Mouse (Mus musculus) hematopoietic multipotent progenitor cell, adult 10-12 weeks (in vitro differentiated cells): ENCODE measurements around the gene Nup62. TPM values are rescaled to one million over a fixed set of nuclear protein-coding genes. Genes with fewer than 3 reads are reported as not detected.

Experiments
- polyA plus RNA-seq: library from polyadenylated mRNA; stranded (reverse); fragments of >175 nt; gene quantifications from 2 replicates; pipeline ENCODE4 v1.2.3, GENCODE M21; 2012; ENCODE audit warnings: low replicate concordance

Gene Nup62
- polyA plus RNA-seq = 31.2 and 81.5 TPM in 2 replicates

DNA sequence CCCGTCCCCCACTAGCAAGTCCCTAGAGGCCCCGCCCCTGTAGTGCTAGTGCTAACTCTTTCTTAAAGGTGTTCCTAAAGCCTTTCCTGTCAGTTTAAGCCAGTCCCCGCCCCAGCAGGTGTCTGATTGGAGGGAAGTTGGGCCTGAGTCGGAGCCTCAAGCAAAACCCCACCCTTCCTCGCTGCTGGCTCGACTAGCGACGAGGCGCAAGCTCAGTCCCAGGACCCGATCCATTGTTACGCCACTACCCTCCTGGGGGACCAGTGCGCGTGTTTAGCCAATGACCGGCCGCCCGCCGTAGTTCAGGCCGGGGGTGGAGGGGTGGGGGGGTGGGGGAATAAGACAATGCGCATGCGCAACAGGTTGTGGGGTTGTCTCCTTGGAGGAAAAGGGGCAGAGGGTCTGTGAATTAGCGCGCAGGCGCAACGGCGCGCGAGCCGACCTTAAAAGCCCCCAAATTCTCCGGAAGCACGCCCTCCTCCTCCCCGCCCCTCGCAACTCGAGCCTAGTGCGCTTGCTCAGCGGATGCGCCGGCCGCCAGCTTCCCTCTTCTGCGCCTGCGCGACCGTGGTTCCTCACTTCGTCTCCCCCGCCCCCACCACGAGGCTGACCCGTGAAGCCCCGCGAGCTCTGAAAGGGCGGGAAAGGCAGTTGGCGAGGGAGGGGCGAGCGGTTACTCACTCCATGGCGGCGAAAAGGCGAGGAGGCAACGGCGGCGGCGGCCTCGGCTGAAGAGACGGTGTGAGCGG lies at the start of gene Nup62, which contains the start of gene Il4i1:
TSS of gene Nup62 (plus strand) at position 368 of the 749 bp plus-strand sequence.
TSS of gene Il4i1 (plus strand) at position 667 of the 749 bp plus-strand sequence.

DNA sequence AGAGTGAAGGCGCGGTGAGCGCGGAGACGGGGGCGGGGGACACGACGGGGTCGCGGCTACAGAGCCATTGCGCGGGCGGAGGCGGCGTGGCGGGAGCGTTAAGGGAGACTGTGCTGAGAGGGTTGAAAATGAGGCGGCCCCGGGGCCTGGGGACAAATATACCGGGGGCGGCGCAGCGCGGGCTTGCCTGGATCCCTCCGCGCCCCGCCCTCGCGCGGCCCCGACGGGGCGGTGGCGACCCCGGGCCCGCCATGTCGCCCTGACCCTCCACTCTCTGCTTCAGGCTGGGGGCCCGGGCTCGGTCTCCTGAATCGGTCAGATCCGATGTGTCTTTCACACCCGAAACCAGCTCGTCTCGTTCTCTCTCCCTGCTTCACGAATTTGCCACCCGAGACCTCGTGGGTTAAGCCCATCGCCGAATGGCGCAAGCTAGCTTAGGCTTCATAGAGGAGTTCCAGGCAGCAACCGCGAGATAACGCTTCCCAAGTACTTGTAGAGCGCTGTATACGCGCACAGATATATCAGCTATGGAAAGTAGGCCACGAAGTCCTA lies 658 bp downstream of the Nup62 start, which contains the start of gene Atf5:
TSS of gene Atf5 (minus strand) at position 189 of the 552 bp plus-strand sequence.

DNA sequence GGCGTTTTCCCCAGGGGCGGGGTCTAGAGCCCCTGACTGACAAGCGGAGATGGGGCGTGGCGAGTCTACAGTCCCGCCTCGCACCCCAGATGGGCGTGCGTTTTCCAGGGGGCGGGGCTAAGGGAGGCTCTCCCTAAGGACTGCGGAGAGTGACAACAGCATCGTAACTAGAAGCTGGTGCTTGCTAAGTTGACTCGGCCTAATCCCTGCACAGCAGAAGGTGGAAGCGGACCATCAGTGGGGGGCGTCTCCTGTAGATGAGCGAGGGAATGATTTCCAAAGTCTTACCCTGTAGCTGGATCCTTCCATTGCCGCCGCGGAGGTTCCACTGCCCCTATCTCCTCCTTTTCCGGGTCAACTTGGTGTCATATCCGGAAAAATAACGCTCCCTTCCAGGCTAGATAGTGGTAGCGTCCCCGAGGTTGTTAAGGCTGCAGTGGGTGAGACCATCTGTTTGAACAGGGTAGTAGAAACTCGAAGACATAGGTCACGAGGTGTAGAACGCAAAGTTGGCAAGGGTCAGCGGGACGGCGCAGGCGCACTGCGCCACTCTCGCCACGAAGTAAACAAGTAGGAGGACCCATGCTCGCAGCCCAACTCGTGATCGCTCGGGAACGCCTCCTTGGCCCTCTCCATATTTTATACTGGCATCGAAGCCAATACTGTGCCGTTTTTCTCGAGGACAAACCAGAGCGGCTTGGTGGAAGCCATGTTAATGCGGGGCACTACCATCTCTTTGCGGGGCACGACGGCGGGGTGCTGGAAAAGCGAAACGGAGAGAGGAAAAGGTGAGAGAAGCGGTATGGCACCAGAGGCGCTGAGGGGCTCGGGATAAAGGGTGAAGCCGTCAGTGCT lies 32.9 kb downstream of the Nup62 start, which contains the start of the genes Akt1s1 and Tbc1d17:
TSS of gene Akt1s1 (plus strand) at position 431 of the 855 bp plus-strand sequence.
TSS of gene Tbc1d17 (minus strand) at position 519 of the 855 bp plus-strand sequence.

DNA sequence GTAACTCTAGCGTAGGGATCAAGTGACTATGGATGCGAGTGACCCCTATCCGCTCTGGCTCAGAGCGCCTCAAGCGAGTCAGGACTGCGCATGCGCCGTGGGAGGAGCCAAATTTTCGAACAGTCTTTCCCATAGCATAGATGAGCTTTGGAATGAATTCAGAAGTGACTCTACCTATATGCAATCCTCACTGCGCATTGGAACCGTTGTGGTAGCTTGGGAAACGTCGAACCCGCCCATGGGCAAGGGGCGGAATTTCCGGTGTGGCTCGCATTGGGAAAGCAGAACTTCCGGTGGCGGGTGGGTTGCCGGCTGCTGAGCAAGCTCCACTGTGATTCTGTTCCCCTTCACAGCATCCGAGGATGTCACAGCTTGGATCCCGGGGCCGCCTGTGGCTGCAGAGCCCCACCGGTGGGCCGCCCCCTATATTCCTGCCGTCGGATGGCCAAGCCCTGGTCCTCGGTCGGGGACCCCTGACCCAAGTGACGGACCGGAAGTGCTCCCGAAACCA lies 41.2 kb downstream of the Nup62 start, which contains the start of gene Pnkp:
TSS of gene Pnkp (plus strand) at position 98 of the 511 bp plus-strand sequence.

DNA sequence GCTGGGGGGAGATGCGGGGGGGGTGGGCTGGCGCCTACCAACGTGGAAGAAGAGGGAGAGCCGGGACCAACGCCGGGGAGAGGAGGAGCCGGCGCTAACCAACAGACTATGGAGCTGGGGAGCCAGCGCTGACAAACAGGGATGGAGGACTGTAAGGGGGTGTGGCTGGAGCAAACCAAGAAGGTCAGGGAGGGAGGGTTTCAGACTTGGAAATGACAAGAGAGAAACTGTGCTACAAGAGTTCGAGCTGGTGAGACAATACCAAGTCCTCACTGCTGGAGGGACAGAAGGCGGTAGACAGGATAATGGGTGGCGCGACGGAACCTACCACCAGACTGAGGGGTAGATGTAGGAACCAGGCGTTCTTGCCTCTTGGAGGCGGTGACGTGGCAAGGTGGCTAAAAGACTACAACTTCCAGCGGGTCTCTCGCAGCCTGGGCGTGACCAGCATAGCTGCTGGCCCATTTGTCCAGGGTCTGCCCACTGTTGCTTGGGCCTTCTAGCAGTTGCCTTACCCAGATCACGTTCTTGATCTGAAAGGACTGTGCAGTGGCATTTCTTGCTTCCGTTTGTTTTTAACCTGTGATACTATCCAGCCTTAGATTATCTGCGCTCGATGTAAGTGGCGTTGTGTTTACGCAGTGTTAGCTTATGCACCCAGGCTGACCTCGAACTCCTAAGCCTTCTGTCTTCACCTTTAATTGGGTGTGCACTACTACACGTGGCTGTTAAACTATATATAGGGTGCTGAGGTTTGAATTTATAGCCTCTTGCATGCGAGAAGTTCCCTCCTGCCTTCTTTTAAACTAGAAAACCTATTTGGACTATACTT lies 54.0 kb downstream of the Nup62 start, which contains the start of gene Ptov1:
TSS of gene Ptov1 (minus strand) at position 92 of the 832 bp plus-strand sequence.

Other genes with a start within 250 kb of the Nup62 start
- 103 and 215 TPM in 2 replicates for gene Napsa, start 243.7 kb upstream of the Nup62 start, polyA plus RNA-seq
- 10.8 and 21.7 TPM in 2 replicates for gene Kcnc3, start 225.4 kb upstream of the Nup62 start, polyA plus RNA-seq
- gene Myh14, start 145.2 kb upstream of the Nup62 start, polyA plus RNA-seq = 0.33 and 0.61 TPM in 2 replicates
- not detected in 2 replicates for gene Izumo2, start 107.3 kb upstream of the Nup62 start, polyA plus RNA-seq
- gene Vrk3, start 67.7 kb upstream of the Nup62 start, polyA plus RNA-seq = 76.5 and 90.1 TPM in 2 replicates
- gene Zfp473, start 65.0 kb upstream of the Nup62 start, polyA plus RNA-seq = 0.04 and 0.13 TPM in 2 replicates
- 150 and 240 TPM in 2 replicates for gene Il4i1, start 299 bp downstream of the Nup62 start, polyA plus RNA-seq
- 25.4 and 45.2 TPM in 2 replicates for gene Atf5, start 570 bp downstream of the Nup62 start, polyA plus RNA-seq
- gene Akt1s1, start 32.9 kb downstream of the Nup62 start, polyA plus RNA-seq = 167 and 687 TPM in 2 replicates
- gene Tbc1d17, start 33.0 kb downstream of the Nup62 start, polyA plus RNA-seq = 121 and 132 TPM in 2 replicates
- gene Pnkp, start 41.1 kb downstream of the Nup62 start, polyA plus RNA-seq = 55.0 and 91.1 TPM in 2 replicates
- gene Ptov1, start 53.7 kb downstream of the Nup62 start, polyA plus RNA-seq = 42.0 and 70.4 TPM in 2 replicates
- 195 and 493 TPM in 2 replicates for gene Med25, start 76.6 kb downstream of the Nup62 start, polyA plus RNA-seq
- gene Fuz, start 80.0 kb downstream of the Nup62 start, polyA plus RNA-seq = 68.5 and 164 TPM in 2 replicates
- gene Ap2a1, start 113.4 kb downstream of the Nup62 start, polyA plus RNA-seq = 86.3 and 94.0 TPM in 2 replicates
- gene Tsks, start 127.1 kb downstream of the Nup62 start, polyA plus RNA-seq = 0.29 TPM in 1 of 2 replicates, not detected in the other
- 0.16 and 0.33 TPM in 2 replicates for gene Cpt1c, start 158.8 kb downstream of the Nup62 start, polyA plus RNA-seq
- gene Prmt1, start 170.5 kb downstream of the Nup62 start, polyA plus RNA-seq = 20.1 and 51.4 TPM in 2 replicates
- 121 and 237 TPM in 2 replicates for gene Irf3, start 181.6 kb downstream of the Nup62 start, polyA plus RNA-seq
- 98.8 and 137 TPM in 2 replicates for gene Bcl2l12, start 182.6 kb downstream of the Nup62 start, polyA plus RNA-seq
- 147 and 361 TPM in 2 replicates for gene Scaf1, start 200.3 kb downstream of the Nup62 start, polyA plus RNA-seq
- 20.4 and 47.3 TPM in 2 replicates for gene Rras, start 201.9 kb downstream of the Nup62 start, polyA plus RNA-seq
- gene Prr12, start 236.8 kb downstream of the Nup62 start, polyA plus RNA-seq = 91.8 and 211 TPM in 2 replicates
- gene Nosip, start 246.3 kb downstream of the Nup62 start, polyA plus RNA-seq = 110 and 117 TPM in 2 replicates
- gene Prrg2, start 246.6 kb downstream of the Nup62 start, polyA plus RNA-seq = 21.9 and 40.2 TPM in 2 replicates